In genomic region chr5:74943737-74944403, GRCm38 (mm10) we compare ENCODE assay signal across 8 mouse cellular contexts.
DNase-seq lines count a peak whose midpoint lies in the region; ATAC-seq lines count a peak whose summit lies in the region.

No protein-coding gene starts in this region.

- WGBS in intestine, embryonic 16.5 days, result 2% methylated on average over 23 of the region's 23 CpGs
- under 1% methylated on average over 23 of the region's 23 CpGs for WGBS in midbrain, embryonic 10.5 days

- peak overlapping the region; percentile 31 for H3K9ac ChIP-seq in intestine, embryonic 16.5 days (ENCODE audit: low read depth, low read length)

- H3K27me3 ChIP-seq in intestine, embryonic 16.5 days (replicated peaks; ENCODE audit: control insufficient read depth, insufficient read depth, low read length), result no peaks in the 10 kb centered on the region
- peaks cover 93% of the 10 kb centered on the region for H3K27me3 ChIP-seq in midbrain, embryonic 10.5 days (ENCODE audit: low read depth, poor library complexity, severe bottlenecking)

- H3K4me3 ChIP-seq in intestine, embryonic 16.5 days (ENCODE audit: low read length), result peak overlapping the region; percentile 32
- peak overlapping the region; percentile 48 for H3K4me3 ChIP-seq in midbrain, embryonic 10.5 days

- intact Hi-C loops in left cerebral cortex, postnatal 25 days (cut with DNase I), result loop anchor here (5.0 to 10.0 kb wide), 4 partner anchors 98 to 509 kb away; partner anchors contain the start of gene Chic2

- peak overlapping the region; percentile 50 for H3K27ac ChIP-seq in intestine, embryonic 16.5 days (ENCODE audit: low read length)
- H3K27ac ChIP-seq in midbrain, embryonic 10.5 days (replicated peaks), result peak overlapping the region; percentile 59; the same call in 1 of the 2 replicates

- peak; percentile 96 for ATAC-seq in intestine, embryonic 16.5 days

- H3K4me2 ChIP-seq in intestine, embryonic 16.5 days (ENCODE audit: low read depth, low read length), result peak overlapping the region; percentile 57

- DNase-seq in adrenal gland, adult 18-20 months (ENCODE audit: low spot score in 2 of 2), result peak; percentile 74 to 80
- peak; percentile 91 for DNase-seq in embryo, embryonic 11 days
- DNase-seq in gonadal fat pad, adult 2 months (ENCODE audit: low read depth), result peak; percentile 38
- DNase-seq in left cerebral cortex, postnatal 25 days (ENCODE audit: low spot score in 2 of 2), result peak; percentile 85 to 92
- DNase-seq in midbrain, embryonic 10.5 days (ENCODE audit: low spot score), result peak; percentile 85
- peak; percentile 69 to 75 for DNase-seq in right cerebral cortex, postnatal 36 days (ENCODE audit: low spot score in 2 of 2)
- peak; percentile 85 to 86 for DNase-seq in urinary bladder, postnatal 4 days (ENCODE audit: low spot score in 2 of 2)

- H3K36me3 ChIP-seq in intestine, embryonic 16.5 days (ENCODE audit: control insufficient read depth, insufficient read depth, low read length), result no peaks in the 10 kb centered on the region
- no peaks in the 10 kb centered on the region for H3K36me3 ChIP-seq in midbrain, embryonic 10.5 days

- H3K9me3 ChIP-seq in intestine, embryonic 16.5 days (ENCODE audit: control insufficient read depth, low read length), result no peaks in the 10 kb centered on the region
- no peaks in the 10 kb centered on the region for H3K9me3 ChIP-seq in midbrain, embryonic 10.5 days (replicated peaks)

- H3K4me1 ChIP-seq in intestine, embryonic 16.5 days (ENCODE audit: control insufficient read depth, insufficient read depth, low read length), result peaks cover 5% of the 10 kb centered on the region; the same call in 1 of the 2 replicates
- peaks cover 27% of the 10 kb centered on the region for H3K4me1 ChIP-seq in midbrain, embryonic 10.5 days

Comparison
In these comparisons a context has a peak if more than half of its experiments do, and no peak if none do; other contexts are left out.
1. Peak in every context shown above with its lines: DNase-seq, ATAC-seq, H3K4me3 ChIP-seq and H3K27ac ChIP-seq.
2. DNase-seq: peak in every context shown above with its lines; median percentile 91 in embryo, embryonic 11 days; 88 in left cerebral cortex, postnatal 25 days; 86 in urinary bladder, postnatal 4 days; 85 in midbrain, embryonic 10.5 days; 77 in adrenal gland, adult 18-20 months; 72 in right cerebral cortex, postnatal 36 days; 38 in gonadal fat pad, adult 2 months.